Mouse (Mus musculus) embryonic facial prominence, embryonic 13.5 days (tissue): ENCODE data around the gene Scnn1g. TPM values are rescaled to one million over a fixed set of nuclear protein-coding genes. Genes with fewer than 3 reads are reported as not detected.

Experiments used
- ATAC-seq: fragments of 200-750 bp; cut with Nextera tagmentation; 2 replicates; pipeline ENCODE4 v1.8.0; 2017; ENCODE audit warnings: low read depth; ENCODE audit not compliant: insufficient number of reproducible peaks, insufficient read depth, low FRiP score, low TSS enrichment
- H3K27ac ChIP-seq: fragments of 300-500 bp; sonication (generic); 2 replicates; pipeline ENCODE4 v1.5.1; 2015; ENCODE audit warnings: moderate library complexity, mild to moderate bottlenecking, inconsistent platforms
- H3K27me3 ChIP-seq: fragments of 300-500 bp; sonication (generic); 2 replicates; pipeline ENCODE4 v1.6.1; 2015; ENCODE audit warnings: mild to moderate bottlenecking, inconsistent platforms
- H3K36me3 ChIP-seq: fragments of 300-500 bp; sonication (generic); 2 replicates; pipeline ENCODE4 v1.6.1; 2015; ENCODE audit warnings: mild to moderate bottlenecking, inconsistent platforms
- H3K4me1 ChIP-seq: fragments of 300-500 bp; sonication (generic); 2 replicates; pipeline ENCODE4 v1.6.1; 2015; ENCODE audit warnings: inconsistent platforms
- H3K4me2 ChIP-seq: fragments of 300-500 bp; sonication (generic); 2 replicates; pipeline ENCODE4 v1.6.1; 2015; ENCODE audit warnings: moderate library complexity, mild to moderate bottlenecking, inconsistent platforms
- H3K4me3 ChIP-seq: fragments of 300-500 bp; sonication (generic); 2 replicates; pipeline ENCODE4 v1.5.1; 2015; ENCODE audit warnings: mild to moderate bottlenecking, inconsistent platforms
- H3K9ac ChIP-seq: fragments of 300-500 bp; sonication (generic); 2 replicates; pipeline ENCODE4 v1.6.1; 2015; ENCODE audit warnings: mild to moderate bottlenecking, inconsistent platforms
- H3K9me3 ChIP-seq: fragments of 300-500 bp; sonication (generic); 2 replicates; pipeline ENCODE4 v1.6.1; 2016; ENCODE audit warnings: inconsistent platforms
- WGBS: fragments of 180-500 bp; shearing (Covaris S2); methylation state at CpG from one replicate; pipeline ENCODE4 v1.1.7; 2015; ENCODE audit warnings: mixed read lengths; 5-methylcytosine and 5-hydroxymethylcytosine counted together
- polyA plus RNA-seq: library from polyadenylated mRNA; unstranded; fragments of >200 nt; fragmentation: Nextera tagmentation; extraction: Ambion mirVana; gene quantifications from 2 replicates; pipeline ENCODE4 v1.2.1, GENCODE M21; 2015

Scnn1g gene
- polyA plus RNA-seq, 1 experiment from 2014 or later = 1.2 TPM

DNA sequence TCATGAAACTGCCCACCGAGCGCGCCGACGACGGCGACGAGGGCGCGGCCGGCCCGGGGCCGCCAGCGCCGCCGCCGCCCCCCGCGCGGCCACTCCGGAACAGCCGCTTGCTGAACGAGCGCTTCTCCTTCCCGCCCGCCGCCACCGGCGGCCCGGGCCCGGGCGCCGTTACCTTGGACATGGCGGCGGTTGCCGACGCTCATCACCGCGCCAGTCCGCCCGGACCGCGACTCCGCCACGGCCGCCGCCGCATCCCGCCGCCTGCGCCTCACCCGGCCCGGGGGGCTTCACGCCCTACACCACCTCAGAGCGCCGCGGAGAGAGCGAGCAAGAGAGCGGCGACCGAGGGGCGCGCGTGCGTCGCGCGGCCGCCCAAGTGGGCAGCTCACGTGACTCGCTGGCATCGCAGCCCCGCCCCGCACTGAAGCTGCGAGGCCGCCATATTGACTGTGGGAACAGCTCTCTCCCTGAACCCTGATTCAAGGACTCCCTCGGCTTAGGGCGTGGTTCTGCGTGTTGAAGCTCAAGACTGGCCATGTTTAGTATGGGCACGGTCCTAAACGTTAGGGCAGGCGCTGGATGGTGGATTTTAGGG lies 27.1 kb upstream of the Scnn1g start, which contains the start of gene Usp31:
Usp31 (minus strand) TSS at position 181 of the 595 bp plus-strand sequence.
- Histone ChIP-seq H3K9ac (peak within 1 kb of the TSS; percentile 84), H3K36me3 (0 out of 2 replicates have a peak, but pooled peaks cover 7% of the 10 kb centered on the region), H3K27ac (peak within 1 kb of the TSS; percentile 83), H3K4me2 (peak within 1 kb of the TSS; percentile 96), H3K9me3 (no peaks in the 10 kb centered on the region), H3K4me1 (peaks cover 31% of the 10 kb centered on the region), H3K27me3 (no peaks in the 10 kb centered on the region), H3K4me3 (peak within 1 kb of the TSS; percentile 88)
- ATAC-seq = peak; percentile 99
- under 1% methylated on average over 70 of the region's 82 CpGs for WGBS

DNA sequence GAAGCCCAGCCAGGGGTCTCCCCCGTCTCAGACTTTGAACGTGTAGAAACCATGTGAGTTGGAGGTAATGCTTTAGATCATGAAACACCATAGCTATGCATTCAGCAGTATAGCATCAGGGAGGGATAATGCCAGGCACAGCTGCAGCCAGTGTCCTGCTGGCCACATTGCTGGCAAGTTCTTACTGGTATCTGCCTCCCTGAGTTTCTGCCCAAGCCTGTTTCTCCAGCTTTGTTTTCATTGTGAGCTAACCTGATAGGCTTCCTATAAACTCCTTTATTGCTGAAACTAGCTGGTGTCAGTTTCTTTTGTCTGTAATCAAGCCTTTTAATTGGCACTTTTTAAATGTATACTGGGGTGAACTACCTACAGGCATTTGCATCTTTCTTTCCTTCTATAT lies 23.1 kb upstream of the Scnn1g start:
- Histone ChIP-seq H3K27me3 (no peaks in the 10 kb centered on the region), H3K9ac (no peak overlapping the region), H3K9me3 (no peaks in the 10 kb centered on the region), H3K4me3 (no peak overlapping the region), H3K27ac (no peak overlapping the region), H3K4me2 (no peak overlapping the region), H3K36me3 (no peaks in the 10 kb centered on the region), H3K4me1 (peaks cover 2% of the 10 kb centered on the region)
- 38% methylated on average over 2 of the region's 2 CpGs for WGBS
- ATAC-seq = no peak

DNA sequence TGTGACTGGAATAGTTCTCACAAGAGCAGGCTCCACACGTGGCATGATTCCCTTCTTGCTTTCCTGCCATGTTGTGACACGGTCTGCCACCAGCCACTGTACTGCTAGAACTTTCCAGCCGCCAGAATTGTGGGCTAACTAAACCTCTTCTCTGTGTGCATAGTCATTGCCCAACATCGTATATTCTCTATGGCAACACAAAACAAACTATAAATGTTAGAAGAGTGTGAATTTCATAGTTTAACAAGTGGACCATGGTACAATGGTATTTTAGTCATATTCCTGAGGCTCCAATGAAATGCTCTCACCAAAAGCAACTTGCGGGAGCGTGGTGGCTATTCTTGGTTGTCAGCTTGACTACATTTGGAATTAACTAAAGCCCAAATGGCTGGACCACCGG lies 17.2 kb upstream of the Scnn1g start:
- no peak for ATAC-seq
- no peak overlapping the region for H3K27ac ChIP-seq
- H3K4me1 ChIP-seq = no peaks in the 10 kb centered on the region
- no peaks in the 10 kb centered on the region for H3K36me3 ChIP-seq
- 76% methylated on average over 7 of the region's 7 CpGs for WGBS
- H3K9ac ChIP-seq = no peak overlapping the region
- no peaks in the 10 kb centered on the region for H3K27me3 ChIP-seq
- H3K4me3 ChIP-seq = no peak overlapping the region
- no peak overlapping the region for H3K4me2 ChIP-seq
- no peaks in the 10 kb centered on the region for H3K9me3 ChIP-seq

DNA sequence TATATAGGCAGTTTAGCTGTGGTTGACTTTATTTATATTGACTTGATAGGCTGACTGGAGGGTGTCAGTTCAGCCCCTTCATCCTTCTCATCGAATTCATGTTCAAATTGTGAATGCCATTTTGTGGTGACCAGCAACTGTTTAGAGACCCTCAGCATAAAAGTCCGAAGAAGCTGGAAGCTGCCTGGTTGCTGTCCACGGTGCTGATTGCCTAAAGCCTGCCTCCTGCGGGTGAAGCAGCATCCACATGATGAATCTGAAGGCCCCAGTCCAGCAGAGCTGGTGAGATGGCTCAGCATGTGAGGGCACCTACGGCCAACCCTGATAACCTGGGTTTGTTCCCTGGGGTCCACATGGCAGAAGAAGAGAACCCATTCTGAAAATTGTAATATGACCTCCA lies 4.1 kb upstream of the Scnn1g start:
- Histone ChIP-seq H3K4me1 (peaks cover 7% of the 10 kb centered on the region; the same call in 1 of the 2 replicates), H3K36me3 (no peaks in the 10 kb centered on the region), H3K9me3 (no peaks in the 10 kb centered on the region), H3K27me3 (peaks cover 24% of the 10 kb centered on the region), H3K9ac (no peak overlapping the region), H3K4me2 (no peak overlapping the region), H3K4me3 (no peak overlapping the region), H3K27ac (no peak overlapping the region)
- ATAC-seq = no peak
- 14% methylated on average over 5 of the region's 5 CpGs for WGBS

DNA sequence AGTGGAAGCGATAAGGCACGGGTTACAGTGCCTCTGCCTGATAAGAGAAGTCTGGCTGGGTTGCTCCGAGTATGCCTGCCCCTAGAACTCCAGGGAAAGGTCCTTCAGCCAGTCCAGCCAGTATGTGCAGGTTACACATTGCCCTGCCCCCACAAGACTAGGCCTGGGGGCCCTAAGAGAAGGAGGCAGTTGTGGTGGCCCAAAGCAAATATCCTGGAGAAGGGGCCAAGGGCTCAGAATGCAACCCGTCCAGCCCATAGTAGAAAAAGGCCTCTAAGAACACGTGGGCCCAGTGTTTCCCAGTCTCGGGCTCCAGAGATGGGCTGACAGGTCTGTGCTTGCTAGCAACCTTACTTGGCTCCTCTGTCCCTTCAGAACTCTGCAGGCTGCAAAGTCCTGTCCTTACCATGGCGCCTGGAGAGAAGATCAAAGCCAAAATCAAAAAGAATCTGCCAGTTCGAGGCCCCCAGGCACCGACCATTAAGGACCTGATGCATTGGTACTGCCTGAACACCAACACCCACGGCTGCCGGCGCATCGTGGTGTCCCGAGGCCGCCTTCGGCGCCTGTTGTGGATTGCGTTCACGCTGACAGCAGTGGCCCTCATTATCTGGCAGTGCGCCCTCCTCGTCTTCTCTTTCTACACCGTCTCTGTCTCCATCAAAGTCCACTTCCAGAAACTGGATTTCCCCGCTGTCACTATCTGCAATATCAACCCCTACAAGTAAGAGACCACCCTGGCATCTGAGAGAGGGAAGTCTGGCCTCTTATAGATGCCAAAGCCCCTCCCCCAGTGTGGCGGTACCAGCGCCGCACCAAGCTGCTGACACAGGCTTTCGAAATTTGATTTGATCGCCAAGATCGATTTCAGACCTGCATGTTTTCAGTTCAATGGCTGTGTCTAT lies 3.5 kb downstream of the Scnn1g start:
- Histone ChIP-seq H3K4me1 (peaks cover 7% of the 10 kb centered on the region; the same call in 1 of the 2 replicates), H3K4me2 (no peak overlapping the region), H3K27ac (no peak overlapping the region), H3K9me3 (no peaks in the 10 kb centered on the region), H3K27me3 (peaks cover 50% of the 10 kb centered on the region), H3K9ac (no peak overlapping the region), H3K4me3 (no peak overlapping the region), H3K36me3 (no peaks in the 10 kb centered on the region)
- ATAC-seq = no peak
- 67% methylated on average over 29 of the region's 29 CpGs for WGBS

DNA sequence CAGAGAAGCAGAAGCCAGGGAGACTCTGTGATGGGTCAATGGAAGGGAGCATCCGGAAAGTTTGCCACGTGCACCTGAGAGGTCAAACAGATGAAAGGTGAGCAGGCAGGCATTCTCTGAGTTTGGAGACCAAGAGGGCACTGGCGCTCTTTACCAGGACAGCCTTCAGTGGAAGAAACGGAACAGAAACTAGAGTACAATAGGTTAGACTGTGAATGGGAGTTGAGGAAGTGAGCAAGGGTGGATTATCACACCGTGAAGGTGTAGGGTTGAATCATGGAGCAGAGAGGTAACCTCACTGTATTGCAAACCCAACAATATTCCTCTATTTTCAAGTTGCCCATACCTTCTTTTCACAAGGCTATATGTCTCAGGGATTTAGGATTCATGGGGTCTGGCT lies 16.0 kb downstream of the Scnn1g start:
- no peak overlapping the region for H3K4me2 ChIP-seq
- no peaks in the 10 kb centered on the region for H3K27me3 ChIP-seq
- no peak overlapping the region for H3K27ac ChIP-seq
- no peaks in the 10 kb centered on the region for H3K36me3 ChIP-seq
- H3K9ac ChIP-seq = no peak overlapping the region
- no peak for ATAC-seq
- 85% methylated on average over 5 of the region's 5 CpGs for WGBS
- no peaks in the 10 kb centered on the region for H3K4me1 ChIP-seq
- no peaks in the 10 kb centered on the region for H3K9me3 ChIP-seq
- no peak overlapping the region for H3K4me3 ChIP-seq

DNA sequence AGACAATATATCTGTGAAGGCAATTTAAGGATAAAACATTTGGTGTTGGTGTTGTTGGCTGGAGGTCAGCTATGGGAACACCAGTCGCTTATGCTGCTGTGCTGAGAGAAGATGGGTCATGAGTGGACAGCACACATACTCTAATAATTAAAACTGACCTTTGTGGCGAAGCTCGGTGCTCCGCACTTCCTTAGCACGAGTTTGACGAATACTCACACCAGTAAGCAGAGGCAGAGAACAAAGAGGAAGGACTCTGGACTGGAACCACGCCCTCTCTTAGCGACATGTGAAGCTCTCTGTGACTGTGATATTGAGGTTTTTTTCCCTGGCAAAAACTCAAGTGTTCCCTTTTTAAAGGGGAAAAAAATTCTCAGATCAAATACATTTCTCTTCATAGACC lies 20.5 kb downstream of the Scnn1g start:
- Histone ChIP-seq H3K27ac (no peak overlapping the region), H3K27me3 (no peaks in the 10 kb centered on the region), H3K4me1 (no peaks in the 10 kb centered on the region), H3K9ac (no peak overlapping the region), H3K9me3 (no peaks in the 10 kb centered on the region), H3K4me2 (no peak overlapping the region), H3K4me3 (no peak overlapping the region), H3K36me3 (no peaks in the 10 kb centered on the region)
- no peak for ATAC-seq
- 67% methylated on average over 8 of the region's 8 CpGs for WGBS

DNA sequence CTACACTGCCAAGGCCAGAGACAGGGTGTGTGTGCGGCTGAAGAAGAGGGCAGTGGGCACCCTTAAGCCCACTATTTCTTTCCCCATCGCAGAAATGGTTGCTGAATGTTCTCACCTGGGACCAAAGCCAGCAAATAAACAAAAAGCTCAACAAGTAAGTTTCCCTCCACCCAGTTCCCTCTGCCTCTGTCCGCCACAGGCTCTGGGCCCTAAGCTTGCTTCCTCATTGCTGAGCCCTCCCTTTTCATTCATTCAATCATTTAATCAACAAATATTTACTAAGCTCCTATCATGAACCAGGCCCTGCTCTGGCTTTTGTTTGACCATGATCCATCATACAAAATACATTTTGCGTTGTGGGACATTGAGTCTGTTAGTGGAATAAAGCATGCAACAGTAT lies 29.0 kb downstream of the Scnn1g start:
- WGBS = 76% methylated on average over 4 of the region's 4 CpGs
- no peak for ATAC-seq
- H3K27ac ChIP-seq = no peak overlapping the region
- no peaks in the 10 kb centered on the region for H3K4me1 ChIP-seq
- H3K36me3 ChIP-seq = no peaks in the 10 kb centered on the region
- H3K4me2 ChIP-seq = no peak overlapping the region
- H3K9me3 ChIP-seq = no peaks in the 10 kb centered on the region
- H3K4me3 ChIP-seq = no peak overlapping the region
- H3K27me3 ChIP-seq = no peaks in the 10 kb centered on the region
- no peak overlapping the region for H3K9ac ChIP-seq

DNA sequence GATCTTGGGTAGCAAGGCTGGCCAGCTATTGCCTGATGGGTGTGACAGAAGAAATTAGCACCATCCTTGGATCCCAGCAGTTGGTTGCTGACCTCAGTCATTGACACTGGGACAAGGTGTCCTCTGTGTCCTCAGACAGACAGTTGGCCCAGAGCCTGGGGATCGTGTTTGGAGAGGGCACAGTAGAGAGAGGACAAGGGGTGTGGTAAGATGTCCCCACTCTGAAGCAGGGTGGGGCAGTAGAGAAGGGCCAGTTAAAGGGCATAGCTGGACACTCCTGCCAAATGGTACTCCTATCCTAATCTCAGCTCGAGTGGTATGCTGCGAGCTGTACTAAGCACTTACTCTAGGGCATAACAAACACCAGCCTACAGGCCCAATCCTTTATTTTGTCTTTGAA lies 33.6 kb downstream of the Scnn1g start:
- no peak overlapping the region for H3K27ac ChIP-seq
- H3K27me3 ChIP-seq = no peaks in the 10 kb centered on the region
- H3K36me3 ChIP-seq = no peaks in the 10 kb centered on the region
- no peak overlapping the region for H3K4me2 ChIP-seq
- WGBS = 83% methylated on average over 3 of the region's 3 CpGs
- no peaks in the 10 kb centered on the region for H3K4me1 ChIP-seq
- no peak overlapping the region for H3K4me3 ChIP-seq
- no peak overlapping the region for H3K9ac ChIP-seq
- H3K9me3 ChIP-seq = no peaks in the 10 kb centered on the region
- no peak for ATAC-seq

DNA sequence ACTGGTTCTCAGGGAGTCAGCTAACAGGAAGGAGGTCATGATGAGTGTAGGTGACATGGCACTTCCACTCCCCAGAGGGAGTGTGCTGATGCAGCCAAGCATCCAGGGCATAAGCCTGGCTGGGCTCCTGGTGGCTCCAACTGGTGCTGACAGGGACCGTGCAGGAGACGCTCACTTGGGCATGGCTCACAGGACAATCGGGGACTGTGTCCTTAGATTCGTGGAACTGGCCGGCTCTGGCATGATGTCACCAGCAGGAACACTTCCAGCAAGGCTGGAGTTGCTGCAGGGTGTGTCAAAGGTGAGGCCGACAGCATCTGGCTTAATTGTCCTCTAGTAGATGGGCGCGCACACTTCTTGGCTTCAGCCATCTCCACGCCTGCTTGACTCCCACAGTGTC lies 34.7 kb downstream of the Scnn1g start:
- Histone ChIP-seq H3K9ac (no peak overlapping the region), H3K4me3 (no peak overlapping the region), H3K4me1 (no peaks in the 10 kb centered on the region), H3K36me3 (no peaks in the 10 kb centered on the region), H3K27ac (no peak overlapping the region), H3K27me3 (no peaks in the 10 kb centered on the region), H3K4me2 (no peak overlapping the region), H3K9me3 (no peaks in the 10 kb centered on the region)
- 0 out of 2 replicates have a peak, but pooled peaks have one; percentile 29 for ATAC-seq
- WGBS = 76% methylated on average over 9 of the region's 9 CpGs

DNA sequence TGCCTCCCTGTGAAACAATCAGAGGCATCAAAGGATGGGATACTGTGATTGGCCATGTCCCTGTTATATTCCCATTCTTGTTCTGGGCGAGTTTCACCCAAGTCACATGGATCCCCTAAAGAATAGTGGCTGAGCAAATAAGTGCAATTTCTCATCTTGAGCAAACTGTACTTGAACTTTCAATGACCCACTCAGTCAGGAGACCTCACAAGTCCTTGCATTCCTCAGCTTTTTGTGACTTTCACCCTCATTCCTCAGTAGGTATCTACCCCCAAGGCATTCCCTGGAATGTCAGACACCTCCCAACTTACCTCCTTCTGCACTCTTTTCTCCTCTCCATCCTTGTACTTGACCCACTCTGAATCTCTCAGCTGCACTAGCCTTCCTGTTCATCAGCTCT lies 44.3 kb downstream of the Scnn1g start:
- no peak overlapping the region for H3K27ac ChIP-seq
- WGBS = 54% methylated on average over 1 of the region's 1 CpGs
- H3K36me3 ChIP-seq = no peaks in the 10 kb centered on the region
- H3K9me3 ChIP-seq = no peaks in the 10 kb centered on the region
- H3K4me2 ChIP-seq = no peak overlapping the region
- no peaks in the 10 kb centered on the region for H3K27me3 ChIP-seq
- ATAC-seq = no peak
- no peak overlapping the region for H3K9ac ChIP-seq
- no peak overlapping the region for H3K4me3 ChIP-seq
- peaks cover 5% of the 10 kb centered on the region; the same call in 1 of the 2 replicates for H3K4me1 ChIP-seq

DNA sequence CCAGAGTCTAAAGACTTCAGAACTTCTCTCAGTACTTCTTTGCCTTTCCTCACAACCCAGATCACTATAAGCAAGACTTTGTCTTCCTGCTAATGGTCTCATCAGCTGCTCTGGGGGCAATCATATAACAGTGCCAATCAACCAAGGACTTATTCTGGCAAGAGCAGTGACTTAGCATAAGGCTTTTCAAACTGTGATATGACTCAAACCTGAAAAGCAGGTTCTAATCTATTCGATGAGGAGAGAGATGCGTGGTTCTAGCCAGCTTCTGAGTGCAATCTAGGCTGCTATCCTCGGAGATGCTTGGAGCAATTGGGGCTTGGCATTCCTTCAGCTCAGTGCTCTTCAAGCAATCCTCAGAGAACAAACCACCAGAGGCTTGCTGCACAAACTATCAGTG lies 44.7 kb downstream of the Scnn1g start:
- H3K4me1 ChIP-seq = peaks cover 5% of the 10 kb centered on the region; the same call in 1 of the 2 replicates
- no peak overlapping the region for H3K4me3 ChIP-seq
- no peaks in the 10 kb centered on the region for H3K36me3 ChIP-seq
- no peaks in the 10 kb centered on the region for H3K27me3 ChIP-seq
- 71% methylated on average over 3 of the region's 3 CpGs for WGBS
- H3K9ac ChIP-seq = no peak overlapping the region
- no peak overlapping the region for H3K27ac ChIP-seq
- H3K9me3 ChIP-seq = no peaks in the 10 kb centered on the region
- no peak overlapping the region for H3K4me2 ChIP-seq
- no peak for ATAC-seq
